Mouse (Mus musculus) kidney, adult 11 months (tissue): ENCODE data around the gene Atl2.
A peak's percentile ranks its signal among the peaks of the same experiment; 100 is the strongest.

Experiments
- DNase-seq: peaks from one replicate; pipeline ENCODE4 v3.0.0; 2022

The Atl2 gene

DNA sequence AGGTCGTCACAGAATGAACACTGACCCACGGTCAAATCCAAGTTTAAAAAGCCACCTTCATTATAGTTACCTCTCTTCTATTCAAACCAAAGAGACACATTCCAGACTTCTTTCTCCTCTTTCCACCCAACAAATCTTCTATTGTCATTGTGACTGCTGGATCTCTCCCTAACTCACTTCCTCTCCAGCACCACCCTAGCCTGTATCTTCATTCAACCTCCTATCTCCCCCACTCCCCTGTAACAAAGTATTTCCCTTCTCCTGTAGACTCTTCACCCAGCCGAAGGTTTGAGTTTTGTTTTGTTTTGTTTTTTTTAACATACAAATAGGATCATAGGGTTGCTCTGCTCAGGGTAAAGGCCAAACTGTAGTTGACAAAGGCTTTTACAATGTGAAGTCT lies 1.7 kb upstream of the Atl2 start:
- no peak for DNase-seq

DNA sequence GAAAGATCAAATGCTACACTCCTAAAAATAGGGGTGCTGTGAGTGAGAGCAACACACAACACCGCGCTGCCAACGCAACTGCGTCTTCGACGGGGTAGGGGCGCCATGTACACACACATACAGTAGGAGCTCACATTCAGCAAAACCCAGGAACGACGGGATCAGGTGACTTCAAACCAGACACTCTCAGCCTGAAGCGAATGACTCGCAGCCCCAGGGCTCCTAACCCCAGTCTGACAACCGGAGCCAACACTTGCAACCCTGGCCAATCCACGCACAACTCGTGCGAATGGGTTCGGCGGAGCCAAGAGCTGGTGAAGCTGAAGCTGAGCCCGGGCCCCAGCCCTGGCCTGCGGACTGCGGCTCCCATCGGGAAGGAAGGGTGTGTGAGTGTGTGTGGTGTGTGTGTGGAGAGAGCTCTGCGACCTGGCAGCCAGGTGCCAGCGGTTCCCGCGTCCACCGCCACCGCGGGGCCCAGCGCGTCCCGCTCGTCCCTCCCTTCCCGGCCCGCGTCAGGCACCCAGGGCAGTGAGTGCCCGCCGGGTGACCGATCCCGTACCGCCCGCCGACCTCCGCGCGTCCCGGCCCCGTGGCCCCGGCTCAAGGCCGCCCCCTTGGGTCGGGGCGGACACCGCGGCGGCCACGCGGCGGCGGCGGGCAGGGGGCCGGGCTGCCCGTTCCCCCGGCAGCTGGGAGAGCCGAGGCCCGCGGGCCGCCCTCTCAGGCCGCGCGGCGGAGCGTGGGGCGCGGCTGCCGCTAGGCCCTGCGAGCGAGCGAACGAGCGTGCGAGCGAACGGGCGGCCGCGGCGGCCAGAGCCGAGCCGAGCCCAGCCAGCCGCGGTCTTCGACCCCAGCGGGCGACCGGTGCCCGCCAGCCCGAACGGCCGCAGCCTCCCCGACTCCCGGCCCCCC lies 696 bp downstream of the Atl2 start:
- peak; percentile 61 for DNase-seq

DNA sequence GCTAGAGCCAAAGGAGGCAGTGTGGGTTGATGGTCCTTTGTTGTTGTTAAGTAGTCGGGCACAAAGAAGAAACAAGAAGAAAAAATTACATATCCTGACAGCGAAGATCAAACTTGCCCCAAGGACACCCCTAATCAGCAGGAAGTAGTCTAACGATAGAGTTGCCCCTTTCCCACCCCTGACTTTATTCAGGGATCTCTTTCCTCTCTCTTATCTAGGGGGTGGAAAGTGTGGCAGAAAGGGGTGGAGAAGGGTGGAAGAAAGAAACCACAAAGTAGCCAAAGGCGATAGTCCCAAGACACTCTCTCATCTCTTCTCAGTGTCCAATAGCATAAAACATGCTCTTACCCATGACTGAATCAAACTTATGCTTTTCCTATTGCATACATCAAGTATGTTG lies 1.9 kb downstream of the Atl2 start:
- DNase-seq = no peak

DNA sequence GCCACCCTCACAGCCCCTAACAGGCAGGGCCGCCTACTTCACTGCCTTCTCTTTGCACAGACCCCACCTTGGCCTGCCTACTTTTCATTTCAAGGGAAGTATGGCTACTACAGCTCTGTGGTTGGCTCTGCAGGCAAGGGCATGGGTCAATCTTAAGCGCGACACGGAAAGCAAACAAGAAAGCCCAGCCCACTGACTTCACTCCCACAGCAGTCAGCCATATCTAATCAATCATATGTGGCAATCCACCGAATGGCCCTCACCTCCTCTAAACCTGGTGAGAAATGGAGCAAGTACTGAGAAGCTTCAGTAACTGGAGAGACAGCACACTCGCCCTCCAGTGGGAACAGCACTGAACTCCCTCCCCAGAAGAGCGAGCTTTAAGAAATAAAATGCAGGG lies 4.0 kb downstream of the Atl2 start:
- no peak for DNase-seq

DNA sequence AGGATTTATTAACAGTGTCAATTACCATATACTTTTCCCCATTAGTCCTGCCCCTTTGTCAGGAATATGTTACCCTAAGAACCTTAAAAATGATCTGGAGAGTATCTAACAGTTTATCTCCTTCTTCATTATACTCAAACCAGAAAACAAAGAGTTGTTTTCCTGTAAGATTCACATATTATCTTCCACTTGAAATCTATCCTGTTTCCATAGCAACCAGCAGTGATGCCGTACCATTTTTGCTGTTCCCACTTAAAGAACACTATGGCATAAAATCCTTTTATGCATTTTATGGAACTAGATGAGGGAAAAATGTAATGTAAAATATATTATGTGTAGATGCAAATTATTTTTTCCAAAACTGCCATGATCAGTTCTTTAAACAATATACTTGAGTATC lies 8.0 kb downstream of the Atl2 start:
- DNase-seq = no peak

DNA sequence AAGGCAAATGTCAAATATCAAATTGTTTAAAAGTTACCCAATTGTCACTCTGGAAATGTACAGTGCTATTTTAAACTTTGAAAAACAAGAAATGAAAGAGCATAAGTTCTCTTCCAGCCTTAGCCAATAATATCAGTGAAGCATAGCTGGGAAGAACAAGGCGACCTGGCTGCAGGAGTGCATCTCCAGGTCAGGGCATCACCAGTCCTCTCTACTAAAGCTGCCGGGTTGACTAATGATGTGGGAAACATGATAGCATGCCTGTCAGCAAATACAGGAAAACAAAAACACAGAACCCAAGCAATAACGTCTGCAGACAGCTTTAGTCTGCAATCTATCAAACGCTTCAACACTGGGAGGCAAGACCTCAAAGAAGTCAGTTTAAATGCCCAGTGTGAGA lies 12.7 kb downstream of the Atl2 start:
- DNase-seq = no peak

DNA sequence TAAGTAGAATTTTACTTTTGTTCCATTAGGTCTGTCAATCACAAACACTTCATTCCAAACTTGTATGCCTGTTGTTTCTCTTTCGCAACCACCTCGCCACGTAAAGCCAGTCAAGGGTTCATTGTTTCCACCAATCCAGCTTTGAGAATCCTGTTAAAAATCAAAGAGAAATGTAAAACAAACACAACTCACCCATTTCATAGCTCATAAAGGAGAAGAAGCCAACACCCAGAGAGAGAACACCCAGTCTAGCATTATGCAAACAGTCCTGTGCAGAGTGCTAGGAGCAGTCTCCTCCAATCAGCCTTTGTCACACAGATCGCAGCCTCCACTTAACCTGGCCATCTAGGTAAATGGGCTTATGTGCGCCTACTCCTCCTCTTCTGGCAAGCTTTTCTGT lies 30.9 kb downstream of the Atl2 start:
- no peak for DNase-seq

DNA sequence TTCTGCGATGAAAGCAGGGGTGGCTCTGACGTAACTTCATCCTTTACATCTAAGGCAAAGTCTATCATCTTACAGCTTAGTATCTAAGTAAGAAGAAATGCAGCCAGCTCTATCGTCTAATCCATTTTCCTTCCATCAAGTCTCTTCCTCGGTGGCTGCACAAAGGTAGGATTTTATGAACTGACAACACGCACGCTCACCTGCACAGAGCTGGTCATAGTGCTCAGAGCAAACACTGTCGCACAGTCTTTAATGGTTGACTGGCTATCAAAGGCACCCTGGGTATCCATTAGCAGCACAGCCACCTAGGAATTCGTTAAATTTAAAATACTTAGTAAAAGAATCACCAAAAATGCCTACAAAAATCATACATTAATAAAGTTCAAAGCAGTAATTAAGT lies 31.4 kb downstream of the Atl2 start:
- DNase-seq = no peak

DNA sequence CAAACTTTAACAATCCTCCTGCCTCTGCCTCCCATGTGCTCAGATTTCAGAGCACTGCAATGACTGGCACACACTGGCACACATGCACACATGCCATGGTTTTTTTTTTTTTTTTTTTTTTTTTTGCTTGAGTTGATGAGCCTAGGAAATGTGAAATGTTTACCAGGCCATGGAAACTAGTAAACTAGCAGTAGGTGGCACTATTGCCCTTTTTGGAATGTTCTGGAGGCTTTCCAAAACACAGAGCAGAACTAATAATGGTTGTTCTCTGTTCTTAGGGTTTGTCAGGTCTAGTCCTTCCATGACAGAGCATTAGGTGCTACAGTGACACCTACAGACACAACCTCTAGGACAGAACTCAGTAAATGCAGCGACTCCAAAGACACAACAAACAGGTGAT lies 33.9 kb downstream of the Atl2 start:
- peak; percentile 18 for DNase-seq

DNA sequence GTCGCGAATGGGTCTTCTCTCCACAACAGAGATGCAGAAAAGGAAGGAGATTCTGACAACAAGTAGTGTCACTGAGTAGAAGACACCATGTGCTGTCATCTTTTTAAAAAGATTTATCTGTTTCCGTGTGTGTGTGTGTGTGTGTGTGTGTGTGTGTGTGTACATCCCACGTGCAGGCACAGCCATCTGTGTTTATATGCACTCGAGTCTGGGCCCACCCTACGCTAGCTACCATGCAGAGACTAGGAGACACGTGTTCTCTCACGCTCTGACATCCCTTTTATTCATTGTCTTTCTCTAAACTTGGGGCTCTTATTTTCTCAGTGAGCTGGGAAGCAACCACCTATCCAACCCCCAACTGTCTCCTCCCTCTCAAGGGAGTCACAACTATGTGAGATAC lies 40.4 kb downstream of the Atl2 start:
- no peak for DNase-seq

DNA sequence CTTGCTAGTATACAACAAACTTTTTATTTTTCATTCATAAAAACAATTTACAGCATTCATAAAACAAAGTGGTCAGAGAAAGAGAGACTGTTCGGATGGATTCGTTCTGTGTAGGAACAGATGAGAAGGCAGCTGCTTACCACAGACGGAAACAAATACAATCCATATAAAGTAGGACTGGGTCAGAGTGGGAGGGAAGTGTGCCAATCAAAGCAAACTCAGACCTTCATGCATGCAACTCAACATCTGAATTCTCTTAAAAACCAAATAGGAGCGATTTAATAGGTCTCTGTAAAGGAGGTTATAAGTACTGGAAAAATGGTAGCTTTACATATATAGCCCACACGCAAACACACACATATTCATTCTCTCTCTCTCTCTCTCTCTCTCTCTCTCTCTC lies 47.5 kb downstream of the Atl2 start:
- no peak for DNase-seq

DNA sequence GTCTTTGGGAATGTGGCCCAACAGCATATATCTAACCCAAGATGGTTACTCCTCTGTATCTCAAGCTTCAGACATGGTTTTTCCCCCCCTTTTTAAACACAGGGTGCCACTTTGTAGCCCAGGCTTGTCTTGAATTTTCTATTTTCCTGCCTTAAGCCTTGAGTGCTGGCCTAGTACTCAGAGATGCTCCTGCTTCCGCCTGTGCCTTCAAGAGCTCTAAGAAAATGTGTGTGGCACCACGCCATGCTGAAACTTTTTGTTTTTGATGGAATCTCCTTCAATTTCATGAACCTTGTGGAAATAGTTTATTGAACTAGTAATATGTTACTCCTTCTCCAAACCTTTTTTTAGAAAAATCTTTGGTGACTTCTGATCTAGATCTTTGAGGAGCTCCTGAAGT lies 49.7 kb downstream of the Atl2 start:
- no peak for DNase-seq

DNA sequence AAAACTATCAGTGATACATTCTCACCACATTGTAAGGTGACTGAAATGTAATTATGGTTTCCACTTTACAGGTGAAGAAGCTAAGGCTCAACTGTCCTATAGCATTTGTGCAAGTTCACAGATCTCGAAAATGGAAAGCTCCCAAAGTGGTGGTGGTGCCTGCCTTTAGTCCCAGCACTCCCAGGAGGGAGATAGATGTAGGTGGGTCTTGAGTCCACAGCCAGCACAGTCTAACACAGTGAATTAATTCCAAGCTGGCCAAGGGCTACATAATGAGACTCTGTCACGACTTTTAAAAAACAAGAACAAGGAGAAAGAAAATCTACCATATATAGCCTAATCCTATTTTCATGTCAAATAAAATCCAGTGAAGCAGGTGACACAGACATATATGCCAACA lies 50.2 kb downstream of the Atl2 start:
- no peak for DNase-seq

DNA sequence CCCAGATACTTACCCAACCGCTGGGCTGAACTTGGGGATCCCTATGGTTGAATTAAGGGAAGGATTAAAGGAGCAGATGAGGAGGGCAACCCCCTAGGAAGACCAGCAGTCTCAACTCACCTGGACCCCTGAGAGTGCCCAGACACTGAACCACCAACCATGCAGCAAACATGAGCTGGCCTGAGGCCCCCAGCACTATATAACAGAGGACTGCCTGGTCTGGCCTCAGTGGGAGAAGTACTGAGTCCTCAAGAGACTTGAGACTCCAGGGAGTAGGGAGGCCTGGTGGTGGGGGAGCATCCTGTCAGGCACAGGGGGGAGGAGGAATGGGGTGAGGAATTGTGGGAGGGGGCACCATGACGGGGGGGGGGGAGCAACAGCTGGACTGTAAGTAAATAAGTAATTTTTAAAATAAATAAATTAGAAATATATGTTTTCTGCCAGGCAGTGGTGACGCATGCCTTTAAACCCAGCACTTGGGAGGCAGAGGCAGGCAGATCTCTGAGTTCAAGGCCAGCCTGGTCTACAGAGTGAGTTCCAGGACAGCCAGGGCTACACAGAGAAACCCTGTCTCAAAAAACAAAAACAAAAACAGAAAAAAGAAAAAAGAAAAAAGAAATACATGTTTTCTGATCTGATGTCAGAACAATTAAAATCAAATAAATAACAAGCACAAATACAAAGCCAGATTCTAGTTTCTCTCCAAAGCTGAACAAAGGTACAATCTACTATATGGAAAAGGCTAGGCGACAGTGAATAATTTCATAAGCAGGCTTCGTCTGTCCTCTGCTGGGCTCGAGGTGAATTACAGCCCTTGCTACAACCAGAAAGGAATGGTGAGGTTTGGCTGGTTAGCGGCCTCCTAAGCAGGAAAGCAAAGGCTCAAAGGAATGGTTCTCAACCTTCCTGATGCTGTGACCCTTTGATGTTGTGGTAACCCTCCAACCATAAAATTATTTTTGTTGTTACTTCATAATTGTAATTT lies 55.4 kb downstream of the Atl2 start:
- peak; percentile 54 for DNase-seq

DNA sequence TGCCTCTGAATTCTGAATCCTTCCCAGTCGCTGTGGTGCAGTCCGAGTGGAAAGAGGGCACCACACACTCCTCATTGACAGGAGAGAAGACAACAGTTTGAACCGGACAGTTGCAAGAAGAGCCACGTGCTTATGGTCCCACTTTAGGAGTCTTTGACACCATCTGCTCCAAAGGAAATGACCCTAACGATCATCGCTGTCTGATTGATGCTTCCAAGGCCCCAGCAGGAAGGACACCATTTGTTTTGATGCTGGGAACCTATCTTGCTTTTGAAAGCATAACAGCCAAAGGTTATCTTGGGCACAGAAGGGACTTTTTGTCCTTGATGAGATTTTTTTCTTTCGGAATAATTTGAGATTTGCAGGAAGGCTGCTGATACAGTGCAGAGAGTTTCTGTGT lies 58.9 kb downstream of the Atl2 start:
- peak; percentile 41 for DNase-seq

DNA sequence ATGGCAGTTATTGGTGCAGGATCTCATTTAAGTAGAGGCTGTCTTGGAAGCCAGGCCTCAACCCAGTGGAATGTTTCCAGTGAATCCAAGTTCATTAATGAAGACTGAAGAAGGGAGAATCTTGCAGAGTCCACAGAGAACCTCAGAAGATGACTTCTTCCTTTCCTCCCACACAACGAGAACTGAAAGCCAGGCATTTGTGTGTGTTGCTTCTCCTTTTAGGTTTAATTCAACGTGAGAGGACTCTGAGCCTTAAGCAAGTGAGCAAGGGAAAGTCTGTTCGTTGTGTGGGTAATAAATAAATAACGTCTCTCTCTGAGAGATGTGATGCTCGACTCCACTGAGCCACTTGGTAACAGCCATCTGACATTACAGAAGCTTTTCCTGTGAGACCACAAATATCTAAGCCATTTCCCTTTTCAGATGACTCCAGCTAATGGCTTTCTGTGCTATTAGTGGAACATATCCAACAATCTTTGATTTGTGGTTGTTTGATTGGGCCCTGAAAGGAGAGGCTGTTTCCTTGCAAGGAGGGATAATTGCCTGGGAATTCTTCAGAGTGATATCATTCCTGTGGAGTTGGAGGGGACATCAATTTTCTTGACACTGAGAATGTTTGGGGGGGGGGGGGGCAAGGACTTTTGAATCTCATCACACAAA lies 60.1 kb downstream of the Atl2 start:
- peak; percentile 33 for DNase-seq

DNA sequence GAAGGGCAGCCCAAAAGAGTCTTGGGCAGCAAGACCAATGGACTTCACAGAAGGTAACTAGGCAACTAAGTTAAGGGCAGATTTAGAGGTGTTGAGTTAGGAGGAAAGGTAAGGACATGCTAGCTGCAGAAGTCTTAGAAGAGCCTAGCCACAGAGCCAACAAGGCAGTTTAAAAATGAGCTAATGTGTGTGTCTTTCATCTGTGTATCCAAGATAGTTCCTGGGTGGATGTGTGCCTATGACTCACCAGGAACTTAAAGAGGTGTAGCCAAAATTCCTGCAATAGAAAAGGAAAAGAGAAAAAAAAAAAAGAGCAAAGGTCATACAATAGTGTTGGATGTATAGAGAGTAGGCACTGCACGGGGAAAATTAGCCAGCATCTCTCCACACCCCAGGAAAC lies 63.6 kb downstream of the Atl2 start:
- no peak for DNase-seq

DNA sequence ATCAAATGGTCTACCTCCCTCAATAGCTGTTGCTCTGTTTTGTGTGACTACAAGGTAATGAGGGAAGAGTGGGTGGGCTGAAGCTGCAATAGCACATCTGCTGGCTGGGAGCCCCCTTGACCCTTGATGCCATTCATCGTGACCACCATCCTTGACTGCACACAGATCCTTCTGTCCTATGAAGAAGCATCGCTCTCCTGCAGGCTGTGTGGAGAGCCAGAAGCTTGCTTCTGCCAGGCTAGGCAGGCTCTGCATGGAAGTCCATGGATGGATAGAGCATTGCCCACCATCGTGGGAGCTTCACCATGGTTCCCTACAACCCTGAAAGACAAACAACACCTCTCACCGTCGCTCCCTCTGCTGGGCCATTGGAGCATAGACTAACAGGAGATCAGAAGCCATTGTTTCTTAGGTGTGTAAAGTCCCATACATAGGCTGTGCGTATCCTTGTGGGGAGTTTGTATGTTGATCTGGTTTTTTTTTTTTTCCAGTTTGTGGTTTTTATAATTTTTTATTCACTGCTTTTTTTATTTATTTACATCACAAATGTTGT lies 69.4 kb downstream of the Atl2 start:
- no peak for DNase-seq

DNA sequence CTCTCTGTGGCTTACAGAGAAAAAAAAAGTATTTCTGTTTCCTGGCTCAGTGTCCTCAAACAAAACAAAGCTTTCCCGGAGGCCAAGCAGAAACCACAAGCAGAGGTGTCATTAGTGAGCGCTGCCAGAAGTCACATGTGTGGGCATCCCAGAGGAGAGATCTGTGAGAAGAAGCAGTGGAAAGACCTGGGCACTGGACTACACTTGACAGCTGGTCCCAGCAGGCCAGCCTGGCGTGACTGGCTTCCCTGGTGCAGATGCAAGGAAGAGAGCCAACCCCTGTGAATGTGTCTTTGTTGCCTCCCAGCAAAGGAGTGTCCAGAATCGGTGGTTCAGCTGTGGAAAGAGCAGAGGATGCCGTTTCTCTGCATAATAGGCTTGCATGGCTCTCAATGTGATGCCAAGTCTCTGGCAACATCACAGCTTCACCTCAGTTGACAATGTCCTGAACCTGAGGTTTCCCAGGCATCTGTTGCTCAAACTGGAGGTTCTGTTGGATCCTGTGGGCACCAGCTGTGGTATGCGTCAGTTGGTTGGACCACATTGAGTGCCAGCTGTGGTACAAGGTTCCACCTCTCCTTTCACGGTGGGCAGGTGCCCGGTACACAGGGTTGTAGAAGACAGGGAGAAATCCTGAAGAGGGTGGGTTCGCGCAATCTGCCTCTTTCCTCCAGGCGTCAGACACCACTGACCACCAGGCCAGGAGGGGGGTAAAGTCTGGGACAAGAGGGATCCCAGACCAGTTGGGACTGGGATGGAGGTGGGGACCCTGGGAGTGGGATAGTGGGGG lies 70.5 kb downstream of the Atl2 start:
- no peak for DNase-seq

DNA sequence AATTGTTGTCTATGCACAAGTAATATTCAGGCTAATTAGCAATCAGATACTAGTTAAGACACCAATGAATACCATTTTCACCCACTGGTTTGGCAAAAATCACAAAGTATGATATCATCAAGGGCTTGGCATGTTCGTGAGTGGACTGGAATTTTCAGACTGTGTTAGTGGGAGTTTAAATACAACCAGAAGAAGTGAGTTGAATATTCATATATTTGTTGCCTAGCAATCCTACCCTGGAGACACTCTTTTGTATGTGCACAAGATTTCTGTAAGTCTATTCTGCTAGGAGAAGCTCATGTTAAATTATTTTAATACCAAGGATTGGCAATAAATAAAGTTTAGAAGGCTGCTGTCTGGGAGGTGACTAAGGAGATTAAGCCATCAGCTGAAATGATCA lies 71.5 kb downstream of the Atl2 start:
- DNase-seq = no peak

DNA sequence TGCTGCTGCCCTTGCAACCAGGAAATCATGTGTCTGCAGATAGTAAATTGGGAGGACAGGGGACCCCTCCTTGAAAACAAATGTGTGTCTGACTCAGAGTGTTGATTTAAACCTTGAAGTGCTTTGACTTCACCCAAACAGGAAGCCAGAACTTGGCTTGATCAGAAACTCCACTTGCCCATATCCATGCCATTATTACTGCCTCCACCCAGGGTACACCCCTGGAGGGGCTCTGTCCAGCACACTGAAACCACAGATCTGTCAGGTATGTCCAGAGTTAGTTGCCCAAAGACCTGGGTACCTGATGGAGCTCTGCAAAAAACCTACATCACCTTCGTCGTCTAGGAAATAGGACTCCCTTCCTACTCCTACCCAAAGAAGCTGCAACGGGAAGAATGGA lies 77.0 kb downstream of the Atl2 start:
- no peak for DNase-seq

DNA sequence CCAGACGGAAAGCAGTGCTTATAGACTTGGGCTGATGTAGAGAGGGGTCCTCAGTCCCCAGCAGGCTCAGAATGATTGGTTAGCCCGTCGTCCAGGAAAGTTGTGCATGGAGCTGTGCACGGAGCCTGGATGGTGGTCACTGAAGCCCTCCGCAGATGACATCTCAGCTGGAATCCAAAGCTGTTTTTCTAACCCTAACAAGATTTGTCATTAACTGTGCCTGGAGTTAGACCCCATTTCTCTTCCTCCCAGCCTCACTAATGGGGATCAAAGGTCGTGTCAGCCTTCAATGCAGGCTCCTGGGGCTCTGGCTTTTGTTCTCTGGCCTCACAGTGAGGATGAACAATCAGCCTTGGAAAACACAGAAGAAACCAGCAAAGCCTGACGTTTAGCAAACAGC lies 77.9 kb downstream of the Atl2 start:
- DNase-seq = peak; percentile 67
